Mouse (Mus musculus): ENCODE measurements around the gene Nfat5. TPM values are rescaled to one million over a fixed set of nuclear protein-coding genes. Genes with fewer than 3 reads are reported as not detected.

Gene Nfat5
- polyA plus RNA-seq, 1 experiment from 2014 or later: 21.4 TPM

DNA sequence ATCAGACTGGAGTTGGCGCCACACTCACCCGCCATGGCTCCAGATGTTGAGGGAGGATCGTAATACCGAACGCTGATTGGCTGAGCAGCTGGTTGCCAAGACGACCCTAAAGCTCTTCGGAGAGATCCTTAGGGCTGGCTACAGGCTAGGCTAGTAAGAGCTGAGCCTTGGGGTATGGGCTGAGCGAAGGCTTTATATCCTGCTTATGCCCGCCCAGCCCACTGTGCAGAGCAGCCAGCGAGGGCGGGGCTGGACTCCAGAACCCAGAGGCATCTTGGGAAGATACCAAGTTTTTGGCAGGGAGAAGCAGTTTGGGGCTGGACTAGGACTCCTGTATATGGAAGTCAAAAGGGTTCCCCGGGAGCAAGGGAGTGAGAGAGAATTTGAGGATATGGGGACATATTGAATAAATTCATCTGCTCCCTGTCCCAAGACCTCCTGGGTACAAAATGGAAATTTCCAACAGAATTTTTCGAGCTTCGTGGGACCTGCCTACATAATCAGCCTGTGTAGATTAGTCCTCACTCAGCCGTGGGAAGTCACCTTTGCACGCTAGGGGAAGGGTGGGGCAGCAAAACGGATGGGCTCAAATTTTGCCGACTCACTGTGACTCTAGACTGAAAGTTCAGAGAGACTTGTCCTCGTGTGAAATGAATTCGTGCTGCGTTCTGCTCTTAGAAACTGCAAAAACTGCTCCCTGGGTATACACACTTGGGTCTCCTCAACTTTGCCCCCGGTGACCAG is 109.9 kb downstream of the Nfat5 start, which contains the start of gene Nqo1:
Gene Nqo1 (minus strand): TSS at position 169 of the 744 bp plus-strand sequence.
- peak; percentile 98 for ATAC-seq (ENCODE audit: low FRiP score, low read depth)
- peak within 1 kb of the TSS; percentile 70 for H3K4me2 ChIP-seq (replicated peaks)
- H3K4me3 ChIP-seq: peak within 1 kb of the TSS; percentile 42
- WGBS: 10% methylated on average over 22 of the region's 22 CpGs
- H3K36me3 ChIP-seq: peaks cover 1% of the 10 kb centered on the region; the same call in 1 of the 2 replicates
- H3K9ac ChIP-seq: peak within 1 kb of the TSS; percentile 55
- peaks cover 33% of the 10 kb centered on the region for H3K4me1 ChIP-seq
- H3K27me3 ChIP-seq: no peaks in the 10 kb centered on the region
- H3K27ac ChIP-seq: peak within 1 kb of the TSS; percentile 85
- H3K9me3 ChIP-seq: no peaks in the 10 kb centered on the region

DNA sequence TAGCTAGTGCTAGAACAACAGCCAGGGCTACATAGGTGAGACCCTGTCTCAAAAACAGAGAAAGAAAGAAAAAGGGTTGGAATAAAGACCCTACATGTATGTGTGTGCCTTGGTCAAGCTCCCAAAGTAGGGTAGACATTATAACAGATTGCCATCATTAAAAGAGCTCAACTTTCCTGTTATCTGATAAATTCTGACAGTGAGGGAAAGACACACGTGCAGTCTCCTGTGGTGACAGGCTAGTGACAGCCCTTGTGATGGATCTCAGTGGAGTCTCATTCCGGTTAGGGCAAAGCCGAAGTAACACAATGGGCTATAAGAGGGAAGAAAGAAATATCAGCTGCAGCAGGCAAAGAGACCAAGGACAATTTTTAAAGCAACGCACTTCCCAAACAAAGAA is 110.8 kb downstream of the Nfat5 start:
- Histone ChIP-seq H3K4me3 (no peak overlapping the region), H3K36me3 (peaks cover 7% of the 10 kb centered on the region), H3K27ac (no peak overlapping the region; the same call in 1 of the 2 replicates), H3K9ac (no peak overlapping the region), H3K4me1 (peaks cover 29% of the 10 kb centered on the region), H3K4me2 (replicated peaks) (no peak overlapping the region; the same call in 1 of the 2 replicates), H3K9me3 (no peaks in the 10 kb centered on the region), H3K27me3 (no peaks in the 10 kb centered on the region)
- no peak for ATAC-seq (ENCODE audit: low FRiP score, low read depth)
- 75% methylated on average over 4 of the region's 4 CpGs for WGBS

DNA sequence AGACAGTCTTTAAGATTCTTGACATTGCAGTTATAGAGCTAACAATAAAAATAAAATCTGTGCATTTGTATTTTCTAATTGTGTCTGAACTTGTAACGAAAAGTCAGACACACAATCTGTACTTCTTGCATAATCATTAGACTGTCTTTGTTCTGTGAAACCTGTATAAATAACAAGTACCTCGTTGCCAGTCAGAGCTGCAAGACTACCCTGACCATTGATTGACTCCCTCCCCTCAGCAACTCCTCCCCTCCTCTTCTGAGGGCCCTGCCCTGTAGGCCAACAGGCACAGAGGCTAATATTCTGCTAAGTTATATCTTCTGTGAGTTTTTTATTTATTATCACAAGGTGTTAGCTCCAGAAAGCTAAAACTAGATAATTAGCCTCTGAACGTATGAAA is 112.7 kb downstream of the Nfat5 start:
- no peak overlapping the region for H3K4me2 ChIP-seq (replicated peaks)

DNA sequence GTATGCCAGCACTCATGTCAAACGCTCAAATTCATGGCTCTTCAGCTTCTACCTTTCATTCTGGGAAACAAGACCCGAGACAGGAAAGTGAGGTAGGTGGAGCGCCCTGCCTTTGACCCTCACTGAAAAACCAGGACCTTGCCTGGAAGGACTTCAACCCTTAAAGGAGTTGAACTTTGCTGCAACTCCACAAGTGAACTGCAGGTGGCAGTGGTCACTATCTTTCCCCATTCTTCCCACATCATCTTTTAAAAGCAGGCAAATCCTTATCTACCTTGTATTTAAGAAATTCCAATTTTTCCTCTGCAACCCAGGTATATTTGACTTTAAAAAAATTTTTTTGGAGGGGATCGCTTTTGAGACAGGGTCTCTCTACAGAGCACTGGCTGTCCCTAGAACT is 118.1 kb downstream of the Nfat5 start:
- 67% methylated on average over 4 of the region's 4 CpGs for WGBS
- H3K4me2 ChIP-seq (replicated peaks): no peak overlapping the region
- no peaks in the 10 kb centered on the region for H3K9me3 ChIP-seq
- no peak overlapping the region for H3K9ac ChIP-seq
- no peaks in the 10 kb centered on the region for H3K4me1 ChIP-seq
- H3K27ac ChIP-seq: no peak overlapping the region
- peaks cover 79% of the 10 kb centered on the region for H3K36me3 ChIP-seq
- H3K4me3 ChIP-seq: no peak overlapping the region
- ATAC-seq (ENCODE audit: low FRiP score, low read depth): no peak
- no peaks in the 10 kb centered on the region for H3K27me3 ChIP-seq

More for the DNA sequence above, 112.7 kb downstream of the Nfat5 start:
- no peak for ATAC-seq (ENCODE audit: low FRiP score, low read depth)
- Histone ChIP-seq H3K9ac (no peak overlapping the region), H3K27me3 (no peaks in the 10 kb centered on the region), H3K4me3 (no peak overlapping the region), H3K9me3 (no peaks in the 10 kb centered on the region), H3K4me1 (peaks cover 22% of the 10 kb centered on the region), H3K27ac (no peak overlapping the region), H3K36me3 (peaks cover 25% of the 10 kb centered on the region)
- 60% methylated on average over 3 of the region's 3 CpGs for WGBS

DNA sequence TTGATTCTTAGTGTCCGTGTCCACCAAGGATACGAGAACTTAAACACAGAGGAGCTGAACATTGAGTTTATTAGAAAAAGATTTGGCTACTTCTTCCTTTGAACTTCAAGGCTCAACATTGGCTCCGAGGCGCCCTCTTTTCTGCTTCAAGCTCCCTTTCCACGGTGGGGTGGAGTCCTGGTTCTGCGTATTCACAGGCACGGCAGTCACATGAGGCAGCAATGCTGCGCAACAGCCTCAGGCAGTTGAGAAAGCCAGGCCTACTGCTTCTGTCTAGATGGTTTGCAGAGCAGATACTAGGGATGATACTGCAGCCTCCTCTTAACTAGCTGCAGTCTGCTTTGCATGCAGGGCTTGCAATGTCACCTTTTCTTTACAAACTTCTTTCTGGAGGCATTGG is 119.3 kb downstream of the Nfat5 start:
- Histone ChIP-seq H3K4me1 (no peaks in the 10 kb centered on the region), H3K9ac (no peak overlapping the region), H3K9me3 (no peaks in the 10 kb centered on the region), H3K27ac (no peak overlapping the region), H3K27me3 (no peaks in the 10 kb centered on the region), H3K36me3 (peaks cover 89% of the 10 kb centered on the region), H3K4me3 (no peak overlapping the region), H3K4me2 (replicated peaks) (no peak overlapping the region)
- ATAC-seq (ENCODE audit: low FRiP score, low read depth): no peak
- 89% methylated on average over 8 of the region's 8 CpGs for WGBS

DNA sequence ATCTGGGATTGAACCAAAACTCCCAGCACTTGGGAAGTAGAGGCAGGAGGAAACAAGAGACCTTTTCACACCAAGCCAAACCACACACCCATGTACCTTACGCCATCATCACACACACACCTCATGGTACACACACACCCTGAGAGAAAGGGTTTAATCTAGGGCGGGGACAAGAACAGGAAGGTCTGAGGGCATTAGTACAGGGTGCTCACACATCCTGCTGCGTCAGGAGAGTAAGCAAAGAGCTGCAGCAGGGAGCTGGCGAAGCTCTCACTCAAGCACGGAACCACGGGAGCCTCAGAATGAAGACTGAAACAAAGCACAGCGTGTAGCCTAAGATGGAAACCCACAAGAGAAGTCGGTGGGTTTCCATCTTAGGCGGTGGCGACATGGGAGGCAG is 120.6 kb downstream of the Nfat5 start:
- no peaks in the 10 kb centered on the region for H3K27me3 ChIP-seq
- no peak overlapping the region for H3K9ac ChIP-seq
- 95% methylated on average over 10 of the region's 10 CpGs for WGBS
- H3K4me1 ChIP-seq: no peaks in the 10 kb centered on the region
- H3K9me3 ChIP-seq: no peaks in the 10 kb centered on the region
- ATAC-seq (ENCODE audit: low FRiP score, low read depth): no peak
- no peak overlapping the region for H3K4me2 ChIP-seq (replicated peaks)
- peaks cover 97% of the 10 kb centered on the region for H3K36me3 ChIP-seq
- no peak overlapping the region for H3K4me3 ChIP-seq
- no peak overlapping the region for H3K27ac ChIP-seq

DNA sequence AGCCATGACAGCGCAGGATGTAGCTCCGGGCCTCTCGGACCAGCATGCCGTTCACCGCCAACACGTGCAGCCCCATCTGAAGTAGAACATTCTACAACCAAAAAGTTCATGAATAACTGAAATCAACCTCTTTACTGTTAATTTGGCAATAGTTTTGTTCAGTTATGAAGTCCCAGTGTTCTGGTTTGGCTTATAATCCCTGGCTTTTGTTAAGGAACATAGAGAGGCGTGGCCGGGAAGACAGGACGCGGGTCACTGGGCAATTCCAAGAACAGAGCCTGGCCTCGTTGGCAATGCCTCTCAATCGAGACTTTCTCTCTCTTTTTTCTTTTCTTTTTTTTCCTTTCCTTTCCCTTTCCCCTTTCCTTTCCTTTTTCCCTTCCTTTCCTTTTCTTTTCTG is 123.7 kb downstream of the Nfat5 start:
- H3K4me2 ChIP-seq (replicated peaks): no peak overlapping the region
- ATAC-seq (ENCODE audit: low FRiP score, low read depth): no peak
- WGBS: 93% methylated on average over 12 of the region's 12 CpGs
- peaks cover 98% of the 10 kb centered on the region for H3K36me3 ChIP-seq
- H3K4me1 ChIP-seq: no peaks in the 10 kb centered on the region
- H3K9ac ChIP-seq: no peak overlapping the region
- H3K27ac ChIP-seq: no peak overlapping the region
- no peaks in the 10 kb centered on the region for H3K27me3 ChIP-seq
- H3K4me3 ChIP-seq: no peak overlapping the region
- H3K9me3 ChIP-seq: no peaks in the 10 kb centered on the region

DNA sequence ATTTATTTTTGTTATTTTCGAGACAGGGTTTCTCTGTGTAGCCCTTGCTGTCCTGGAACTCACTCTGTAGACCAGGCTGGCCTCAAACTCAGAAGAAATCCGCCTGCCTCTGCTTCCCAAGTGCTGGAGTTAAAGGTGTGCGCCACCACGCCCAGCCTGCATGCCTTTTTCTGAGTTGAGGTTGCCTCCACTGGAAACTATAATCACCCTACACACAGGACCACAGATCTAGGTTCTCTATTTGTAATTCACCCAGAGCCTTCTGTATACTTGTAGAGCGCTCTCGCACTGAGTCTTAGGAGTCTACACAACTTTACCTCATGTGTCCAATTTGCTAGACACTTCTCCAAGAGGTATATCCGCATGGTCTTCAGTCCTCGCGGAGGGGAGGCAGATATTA is 130.9 kb downstream of the Nfat5 start:
- WGBS: 33% methylated on average over 9 of the region's 9 CpGs
- H3K27ac ChIP-seq: peak overlapping the region; percentile 17; the same call in 1 of the 2 replicates
- H3K27me3 ChIP-seq: no peaks in the 10 kb centered on the region
- H3K4me3 ChIP-seq: peak overlapping the region; percentile 78
- H3K9ac ChIP-seq: peak overlapping the region; percentile 85
- H3K4me2 ChIP-seq (replicated peaks): peak overlapping the region; percentile 87
- no peaks in the 10 kb centered on the region for H3K9me3 ChIP-seq
- H3K4me1 ChIP-seq: peaks cover 14% of the 10 kb centered on the region
- ATAC-seq (ENCODE audit: low FRiP score, low read depth): no peak
- peaks cover 42% of the 10 kb centered on the region for H3K36me3 ChIP-seq

DNA sequence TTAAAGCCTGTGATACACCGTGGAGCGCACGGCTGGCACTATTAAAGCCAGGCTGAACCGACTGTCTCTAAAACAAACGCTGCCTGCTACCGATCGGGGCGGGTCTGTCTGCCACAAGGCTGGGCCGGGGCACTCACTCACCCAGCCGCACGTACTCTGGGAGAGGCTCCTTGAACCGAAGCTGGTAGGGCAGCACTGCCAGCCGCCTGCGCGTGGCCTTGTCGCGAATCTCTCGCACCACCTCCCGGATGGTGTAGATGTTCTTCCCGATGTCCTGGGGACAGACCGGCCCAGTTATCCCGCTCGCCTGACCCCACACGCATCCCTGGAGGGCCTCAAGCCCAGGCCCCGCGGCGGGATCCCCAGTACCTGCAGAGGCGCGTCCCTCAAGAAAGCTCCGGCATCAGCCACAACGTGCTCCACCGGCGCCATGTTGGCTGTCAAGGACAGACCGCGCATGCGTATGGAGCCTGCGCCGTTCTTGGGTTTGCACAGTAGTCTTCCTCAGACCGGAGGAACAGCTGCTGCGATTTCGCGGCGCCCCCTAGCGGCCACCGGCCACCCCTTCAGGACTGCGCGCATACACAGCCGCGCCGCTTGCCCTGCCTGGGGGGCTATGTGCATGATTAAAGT is 131.4 kb downstream of the Nfat5 start, which contains the start of gene Nob1:
Gene Nob1 (minus strand): TSS at position 455 of the 633 bp plus-strand sequence.
- under 1% methylated on average over 50 of the region's 50 CpGs for WGBS
- peak; percentile 99 for ATAC-seq (ENCODE audit: low FRiP score, low read depth)
- H3K9me3 ChIP-seq: no peaks in the 10 kb centered on the region
- no peaks in the 10 kb centered on the region for H3K27me3 ChIP-seq
- H3K36me3 ChIP-seq: peaks cover 36% of the 10 kb centered on the region
- H3K9ac ChIP-seq: peak within 1 kb of the TSS; percentile 85
- H3K27ac ChIP-seq: peak within 1 kb of the TSS; percentile 17; the same call in 1 of the 2 replicates
- H3K4me3 ChIP-seq: peak within 1 kb of the TSS; percentile 78
- peaks cover 14% of the 10 kb centered on the region for H3K4me1 ChIP-seq
- H3K4me2 ChIP-seq (replicated peaks): peak within 1 kb of the TSS; percentile 87

DNA sequence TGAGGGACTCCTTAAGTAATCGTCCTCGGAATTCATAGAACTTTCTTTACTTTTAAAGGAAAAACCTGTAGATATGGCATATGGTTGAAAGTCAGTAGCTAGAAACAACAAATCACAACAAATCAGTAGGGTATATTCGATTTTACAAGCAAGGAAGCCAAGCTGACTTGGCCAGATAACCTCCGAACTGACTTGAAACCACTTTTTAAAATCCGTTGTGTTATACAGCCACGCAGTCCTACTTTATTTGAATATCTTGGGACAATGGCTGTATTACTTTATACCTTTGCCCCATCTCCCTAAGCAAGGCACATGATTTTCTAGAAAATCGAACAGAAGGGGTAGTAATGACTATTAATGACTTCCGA is 131.9 kb downstream of the Nfat5 start:
- Histone ChIP-seq H3K4me3 (0 out of 2 replicates have a peak overlapping the region, but pooled peaks have one; percentile 78), H3K27ac (no peak overlapping the region), H3K4me2 (replicated peaks) (0 out of 2 replicates have a peak overlapping the region, but pooled peaks have one; percentile 87), H3K4me1 (peaks cover 14% of the 10 kb centered on the region), H3K27me3 (no peaks in the 10 kb centered on the region), H3K9ac (no peak overlapping the region), H3K36me3 (peaks cover 31% of the 10 kb centered on the region), H3K9me3 (no peaks in the 10 kb centered on the region)
- no peak for ATAC-seq (ENCODE audit: low FRiP score, low read depth)
- 45% methylated on average over 8 of the region's 8 CpGs for WGBS

Data from limb, embryonic 13.5 days (tissue).